Mouse (Mus musculus): ENCODE results near the gene Tigd2. TPM values are rescaled to one million over a fixed set of nuclear protein-coding genes. Genes with fewer than 3 reads are reported as not detected.
"Not testable (repeated sequence)": the region's sequence is repeated elsewhere in the genome, so short reads cannot be mapped to it uniquely, and the experiment has no call there.

Tigd2 gene
- polyA plus RNA-seq, 1 experiment from 2014 or later: 12.2 TPM

DNA sequence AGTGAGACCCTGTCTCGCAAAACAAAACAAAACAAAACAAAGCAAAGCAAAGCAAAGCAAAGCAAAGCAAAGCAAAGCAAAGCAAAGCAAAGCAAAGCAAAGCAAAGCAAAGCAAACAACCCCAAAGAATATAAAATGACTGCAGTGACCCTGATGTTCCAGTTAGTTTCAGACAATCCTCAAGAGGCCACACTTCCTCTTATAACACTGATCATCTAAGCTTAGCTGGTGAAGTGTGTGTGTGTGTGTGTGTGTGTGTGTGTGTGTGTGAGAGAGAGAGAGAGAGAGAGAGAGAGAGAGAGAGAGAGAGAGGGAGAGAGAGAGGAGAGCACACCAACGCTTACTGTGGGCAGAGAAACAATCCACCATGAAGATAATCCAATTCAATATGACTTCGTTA, 14.2 kb upstream of the Tigd2 start:
- H3K9me3 ChIP-seq; H3K4me2 ChIP-seq; H3K9ac ChIP-seq; H3K36me3 ChIP-seq; H3K27ac ChIP-seq (replicated peaks); ATAC-seq (ENCODE audit: extremely low read depth, insufficient number of reproducible peaks, low FRiP score, low TSS enrichment); H3K27me3 ChIP-seq (replicated peaks); H3K4me3 ChIP-seq: not testable (repeated sequence)
- peaks cover 13% of the 10 kb centered on the region for H3K4me1 ChIP-seq
- WGBS: 80% methylated on average over 3 of the region's 3 CpGs

DNA sequence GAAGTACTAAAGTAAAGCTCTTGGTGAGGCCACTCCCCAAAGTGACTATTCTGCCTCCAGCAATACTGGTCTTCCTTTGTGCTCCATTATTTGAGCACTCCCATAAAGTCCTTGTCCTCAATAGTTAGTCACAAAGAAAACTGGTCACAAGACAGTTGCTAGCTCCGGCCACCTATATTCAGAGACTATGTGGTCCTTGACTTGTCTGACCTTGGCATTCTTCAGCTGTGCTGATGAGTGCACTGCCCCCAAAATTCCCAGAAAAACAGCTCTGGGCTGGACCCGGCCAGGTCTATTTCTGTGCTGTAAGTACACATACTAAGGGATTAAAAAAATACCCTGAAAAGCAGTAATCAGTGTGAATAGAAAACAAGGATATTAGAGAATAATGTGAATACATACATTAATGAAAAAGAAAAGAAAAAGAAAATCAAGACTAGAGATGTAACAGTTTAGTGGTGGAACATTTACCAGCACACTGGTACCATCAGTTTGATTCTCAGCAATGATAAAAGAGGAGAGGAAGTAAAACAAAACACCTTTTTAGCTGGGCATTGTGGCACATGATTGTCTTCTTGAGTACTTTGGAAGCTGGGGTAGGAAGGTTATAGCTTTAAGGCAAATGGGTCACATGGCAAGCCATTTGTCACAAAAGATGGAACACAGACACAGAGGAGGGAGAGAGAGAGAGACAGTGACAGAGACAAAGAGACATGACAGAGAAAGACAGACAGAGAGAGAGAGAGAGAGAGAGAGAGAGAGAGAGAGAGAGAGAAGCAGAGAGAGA, 12.6 kb upstream of the Tigd2 start:
- Histone ChIP-seq H3K36me3 (no peaks in the 10 kb centered on the region), H3K27me3 (replicated peaks) (no peaks in the 10 kb centered on the region), H3K9me3 (no peaks in the 10 kb centered on the region), H3K4me1 (peaks cover 13% of the 10 kb centered on the region), H3K4me2 (no peak overlapping the region), H3K4me3 (no peak overlapping the region), H3K27ac (replicated peaks) (no peak overlapping the region), H3K9ac (no peak overlapping the region)
- WGBS: 27% methylated on average over 2 of the region's 2 CpGs
- no peak for ATAC-seq (ENCODE audit: extremely low read depth, insufficient number of reproducible peaks, low FRiP score, low TSS enrichment)

DNA sequence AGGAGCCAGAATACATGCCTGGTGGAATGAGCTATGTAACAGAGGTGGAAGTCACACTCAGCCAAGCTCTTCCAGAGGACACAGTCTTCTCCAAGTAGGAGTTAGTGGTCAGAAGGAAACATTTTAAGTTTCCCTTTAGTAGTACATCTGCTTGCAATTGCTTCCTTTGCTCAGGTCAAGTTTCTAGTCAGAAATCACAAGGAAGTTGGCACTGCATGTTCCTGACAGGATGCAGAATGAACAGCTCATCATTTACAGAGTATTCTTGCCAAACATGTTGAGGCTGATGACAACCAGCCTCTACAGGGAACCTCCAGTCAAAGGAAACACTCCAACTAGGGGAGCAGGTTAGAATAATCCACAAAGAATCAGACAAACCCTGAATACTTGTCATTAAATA, 11.9 kb upstream of the Tigd2 start:
- no peaks in the 10 kb centered on the region for H3K27me3 ChIP-seq (replicated peaks)
- H3K36me3 ChIP-seq: no peaks in the 10 kb centered on the region
- no peak overlapping the region for H3K9ac ChIP-seq
- no peak overlapping the region for H3K4me3 ChIP-seq
- no peak for ATAC-seq (ENCODE audit: extremely low read depth, insufficient number of reproducible peaks, low FRiP score, low TSS enrichment)
- peaks cover 13% of the 10 kb centered on the region for H3K4me1 ChIP-seq
- no peak overlapping the region for H3K27ac ChIP-seq (replicated peaks)
- H3K9me3 ChIP-seq: no peaks in the 10 kb centered on the region
- H3K4me2 ChIP-seq: no peak overlapping the region

DNA sequence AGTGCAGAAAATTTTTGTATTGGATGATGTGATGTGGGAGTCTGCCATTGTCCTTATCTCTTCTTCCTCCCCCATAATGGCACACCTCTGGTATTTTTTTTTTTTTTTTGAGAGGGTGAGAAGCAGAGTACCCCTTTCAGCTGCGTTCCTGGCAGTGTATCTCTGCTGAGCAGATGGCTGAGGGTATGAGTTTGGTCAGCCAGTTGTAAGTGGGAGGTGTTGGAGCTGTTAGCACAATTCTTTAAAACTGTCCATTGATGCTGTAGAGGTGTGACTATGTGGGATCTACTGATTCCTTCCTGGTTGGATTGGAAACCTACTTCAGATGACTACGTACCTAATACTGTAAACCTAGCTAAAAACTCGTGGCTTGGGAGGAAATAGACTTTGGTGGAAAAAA, 10.3 kb upstream of the Tigd2 start:
- Histone ChIP-seq H3K4me2 (no peak overlapping the region), H3K4me1 (peaks cover 13% of the 10 kb centered on the region), H3K9ac (no peak overlapping the region), H3K27ac (replicated peaks) (no peak overlapping the region), H3K4me3 (no peak overlapping the region), H3K36me3 (no peaks in the 10 kb centered on the region), H3K27me3 (replicated peaks) (no peaks in the 10 kb centered on the region), H3K9me3 (no peaks in the 10 kb centered on the region)
- ATAC-seq (ENCODE audit: extremely low read depth, insufficient number of reproducible peaks, low FRiP score, low TSS enrichment): no peak; the same call in 1 of the 2 replicates
- 70% methylated on average over 3 of the region's 3 CpGs for WGBS

DNA sequence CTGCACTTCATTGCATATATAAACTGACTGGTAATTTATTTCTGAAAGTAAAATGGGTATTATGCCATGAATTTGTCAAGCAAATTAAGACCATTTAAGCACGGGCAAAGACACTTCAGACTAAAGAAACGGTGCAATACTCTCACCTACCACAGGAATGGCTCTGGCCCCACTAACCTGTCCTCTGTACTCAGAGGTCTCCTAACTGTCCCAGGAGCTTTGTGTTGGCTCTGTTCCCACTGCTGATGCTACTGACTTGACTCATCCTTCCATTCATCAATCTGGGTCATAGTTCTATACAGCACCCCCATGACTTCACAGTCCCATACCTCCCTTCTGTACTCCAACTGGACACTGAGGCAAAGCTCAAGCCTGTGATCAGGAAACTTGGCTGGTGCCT, 9.6 kb upstream of the Tigd2 start:
- Histone ChIP-seq H3K4me2 (no peak overlapping the region), H3K4me3 (no peak overlapping the region), H3K9me3 (no peaks in the 10 kb centered on the region), H3K4me1 (peaks cover 13% of the 10 kb centered on the region), H3K9ac (no peak overlapping the region), H3K36me3 (no peaks in the 10 kb centered on the region), H3K27ac (replicated peaks) (no peak overlapping the region), H3K27me3 (replicated peaks) (no peaks in the 10 kb centered on the region)
- WGBS: 88% methylated on average over 2 of the region's 2 CpGs
- ATAC-seq (ENCODE audit: extremely low read depth, insufficient number of reproducible peaks, low FRiP score, low TSS enrichment): no peak

DNA sequence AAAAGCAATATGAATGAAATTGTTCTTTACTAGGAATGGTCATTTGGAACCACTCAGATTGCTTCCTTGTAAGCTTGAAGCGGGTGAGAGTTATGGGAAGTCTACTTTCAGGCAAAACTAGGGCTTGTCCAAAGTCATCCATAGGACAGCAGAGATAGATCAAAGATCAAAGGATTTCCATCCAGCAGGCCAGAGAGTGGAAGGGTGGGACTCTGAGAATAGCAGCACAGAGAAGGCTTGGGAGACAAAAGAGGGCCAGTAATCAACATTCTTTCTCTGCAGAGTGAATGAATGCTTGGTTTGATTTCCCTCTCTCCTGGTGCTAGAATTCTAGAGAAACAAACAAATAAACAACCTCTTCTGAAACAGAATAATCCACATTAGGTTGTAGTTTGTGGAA, 1.1 kb upstream of the Tigd2 start:
- Histone ChIP-seq H3K4me3 (no peak overlapping the region), H3K27me3 (replicated peaks) (no peaks in the 10 kb centered on the region), H3K9me3 (no peaks in the 10 kb centered on the region), H3K9ac (no peak overlapping the region), H3K27ac (replicated peaks) (no peak overlapping the region), H3K36me3 (peaks cover 14% of the 10 kb centered on the region; the same call in 1 of the 2 replicates), H3K4me2 (no peak overlapping the region), H3K4me1 (peaks cover 16% of the 10 kb centered on the region)
- ATAC-seq (ENCODE audit: extremely low read depth, insufficient number of reproducible peaks, low FRiP score, low TSS enrichment): no peak
- 88% methylated on average over 1 of the region's 1 CpGs for WGBS

DNA sequence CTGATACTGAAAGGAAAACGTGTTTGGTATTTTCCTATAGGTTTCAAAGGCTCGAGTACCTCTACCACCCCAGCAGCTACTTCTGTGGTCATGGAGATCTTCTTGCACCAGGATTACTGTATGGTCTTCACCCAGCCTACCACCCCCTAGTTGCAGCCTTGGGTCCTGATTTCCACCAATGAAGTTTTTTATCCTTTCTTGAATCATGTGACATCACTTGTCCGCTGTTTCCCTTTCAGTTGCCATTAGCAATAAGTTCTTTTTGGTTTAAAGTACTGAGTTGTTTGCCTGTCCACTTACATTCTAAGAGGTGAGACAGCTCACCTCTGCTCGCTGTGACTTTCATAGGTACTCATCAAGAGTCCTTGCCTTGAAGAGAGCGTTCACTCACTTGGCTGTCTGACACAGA, 633 bp downstream of the Tigd2 start:
- Histone ChIP-seq H3K9ac (peak overlapping the region; percentile 93), H3K27ac (replicated peaks) (peak overlapping the region; percentile 87), H3K4me3 (peak overlapping the region; percentile 86), H3K36me3 (peaks cover 15% of the 10 kb centered on the region; the same call in 1 of the 2 replicates), H3K4me1 (peaks cover 16% of the 10 kb centered on the region), H3K27me3 (replicated peaks) (no peaks in the 10 kb centered on the region), H3K4me2 (peak overlapping the region; percentile 74), H3K9me3 (no peaks in the 10 kb centered on the region)
- 0 out of 2 replicates have a peak, but pooled peaks have one; percentile 26 for ATAC-seq (ENCODE audit: extremely low read depth, insufficient number of reproducible peaks, low FRiP score, low TSS enrichment)
- 22% methylated on average over 5 of the region's 5 CpGs for WGBS

DNA sequence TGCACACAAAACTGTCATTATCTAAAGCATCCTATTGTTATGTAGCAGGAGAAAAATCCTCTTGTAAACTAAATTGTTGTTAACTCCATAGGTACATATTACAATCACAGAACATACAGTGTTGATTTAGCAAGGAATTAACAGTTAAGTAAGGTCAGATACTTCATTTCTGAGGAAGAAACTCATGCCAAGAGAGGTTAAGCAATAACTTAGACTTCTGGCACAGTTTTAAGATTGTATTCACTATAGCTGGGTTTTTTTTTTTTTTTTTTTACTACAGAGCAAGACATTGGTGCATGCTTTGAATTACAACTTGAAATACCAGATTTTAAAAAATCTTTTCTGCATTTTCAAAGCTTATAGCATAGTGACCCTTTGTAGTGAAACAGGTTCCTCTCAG, 24.5 kb downstream of the Tigd2 start:
- Histone ChIP-seq H3K4me1 (0 out of 2 replicates have a peak, but pooled peaks cover 7% of the 10 kb centered on the region), H3K4me2 (no peak overlapping the region), H3K9me3 (peaks cover 8% of the 10 kb centered on the region; the same call in 1 of the 2 replicates), H3K36me3 (no peaks in the 10 kb centered on the region), H3K9ac (no peak overlapping the region), H3K27me3 (replicated peaks) (no peaks in the 10 kb centered on the region), H3K27ac (replicated peaks) (no peak overlapping the region), H3K4me3 (no peak overlapping the region)
- ATAC-seq (ENCODE audit: extremely low read depth, insufficient number of reproducible peaks, low FRiP score, low TSS enrichment): no peak

DNA sequence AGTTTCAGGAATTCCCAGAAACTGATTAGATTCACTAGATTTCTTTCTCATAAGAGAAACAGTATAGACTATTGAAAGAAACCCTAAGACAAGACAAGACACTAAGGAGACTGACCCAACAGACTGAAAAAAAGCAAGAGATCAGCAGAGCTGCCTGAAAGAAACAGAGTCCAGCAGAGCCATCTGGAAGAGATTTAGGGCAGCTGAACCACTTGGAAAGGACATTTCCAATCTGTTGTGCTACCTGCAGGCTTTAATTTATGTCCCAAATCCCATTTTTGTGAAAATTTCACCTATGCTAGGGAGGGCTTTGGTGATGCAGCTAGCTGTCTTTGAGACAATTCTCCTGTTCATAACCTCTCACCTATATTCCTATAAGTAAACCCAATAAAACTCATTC, 25.0 kb downstream of the Tigd2 start:
- Histone ChIP-seq H3K27me3 (replicated peaks) (no peaks in the 10 kb centered on the region), H3K27ac (replicated peaks) (no peak overlapping the region), H3K9me3 (peaks cover 8% of the 10 kb centered on the region; the same call in 1 of the 2 replicates), H3K4me2 (no peak overlapping the region), H3K9ac (no peak overlapping the region), H3K4me3 (no peak overlapping the region), H3K4me1 (0 out of 2 replicates have a peak, but pooled peaks cover 7% of the 10 kb centered on the region), H3K36me3 (no peaks in the 10 kb centered on the region)
- no peak for ATAC-seq (ENCODE audit: extremely low read depth, insufficient number of reproducible peaks, low FRiP score, low TSS enrichment)

DNA sequence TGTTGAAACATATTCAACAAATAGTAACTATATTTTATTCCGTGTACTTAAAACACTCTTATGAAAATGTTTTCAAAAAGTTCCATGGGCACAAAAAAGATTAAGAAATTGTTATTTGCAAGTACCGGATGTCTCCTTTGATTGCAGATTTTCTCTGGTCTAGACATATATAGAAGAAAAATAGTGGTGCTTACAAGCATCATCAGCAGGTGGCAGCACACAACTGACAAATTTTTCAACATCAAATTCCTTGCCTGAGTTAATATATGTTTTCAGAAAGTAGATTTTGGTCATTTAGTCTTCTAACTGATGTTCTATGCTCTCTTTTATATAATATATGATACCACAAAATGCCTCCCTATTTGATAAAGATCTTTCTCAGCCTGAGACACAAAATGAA, 41.0 kb downstream of the Tigd2 start:
- Histone ChIP-seq H3K4me1 (no peaks in the 10 kb centered on the region), H3K9me3 (no peaks in the 10 kb centered on the region), H3K4me2 (no peak overlapping the region), H3K4me3 (no peak overlapping the region), H3K27me3 (replicated peaks) (no peaks in the 10 kb centered on the region), H3K9ac (no peak overlapping the region), H3K36me3 (no peaks in the 10 kb centered on the region), H3K27ac (replicated peaks) (no peak overlapping the region)
- ATAC-seq (ENCODE audit: extremely low read depth, insufficient number of reproducible peaks, low FRiP score, low TSS enrichment): no peak
- 19% methylated on average over 2 of the region's 2 CpGs for WGBS

DNA sequence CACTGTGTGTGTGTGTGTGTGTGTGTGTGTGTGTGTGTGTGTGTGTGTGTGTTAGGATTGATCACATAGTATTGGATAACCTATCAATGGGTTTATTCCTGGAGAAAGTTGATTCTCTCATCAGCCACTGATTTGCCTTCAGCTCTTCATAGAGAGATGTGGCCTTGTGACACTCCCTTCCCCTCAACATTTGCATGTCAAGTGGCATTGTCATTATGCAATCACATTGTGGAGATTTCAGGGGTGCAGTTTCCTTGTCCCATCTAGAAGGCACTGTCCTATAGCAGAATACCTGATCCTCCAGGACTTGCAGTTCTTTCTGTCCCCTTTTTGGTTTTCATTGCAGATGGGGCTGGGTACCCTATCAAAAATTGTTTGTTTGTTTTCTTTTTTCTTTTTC, 41.9 kb downstream of the Tigd2 start:
- no peak overlapping the region for H3K4me2 ChIP-seq
- H3K27me3 ChIP-seq (replicated peaks): no peaks in the 10 kb centered on the region
- no peaks in the 10 kb centered on the region for H3K9me3 ChIP-seq
- no peaks in the 10 kb centered on the region for H3K36me3 ChIP-seq
- no peak overlapping the region for H3K4me3 ChIP-seq
- ATAC-seq (ENCODE audit: extremely low read depth, insufficient number of reproducible peaks, low FRiP score, low TSS enrichment): no peak
- H3K9ac ChIP-seq: no peak overlapping the region
- no peak overlapping the region for H3K27ac ChIP-seq (replicated peaks)
- H3K4me1 ChIP-seq: no peaks in the 10 kb centered on the region

DNA sequence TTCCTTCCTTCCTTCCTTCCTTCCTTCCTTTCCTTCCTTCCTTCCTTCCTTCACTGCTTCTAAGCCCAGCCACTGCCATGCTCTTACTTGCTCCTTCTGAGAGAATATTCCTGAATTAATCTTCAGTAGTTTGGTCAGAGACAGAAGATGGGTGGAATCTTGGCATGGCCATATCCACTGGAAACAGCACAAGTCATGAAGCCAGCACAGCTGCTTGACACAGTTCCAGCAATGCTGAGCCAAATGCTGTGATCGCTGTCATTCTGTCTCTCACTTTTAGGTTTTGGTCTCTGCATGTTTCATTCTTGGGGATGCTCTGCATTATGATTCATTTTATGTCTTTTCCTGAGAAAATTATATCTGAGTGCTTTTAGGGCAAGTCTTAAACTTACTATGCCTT, 47.2 kb downstream of the Tigd2 start:
- no peak overlapping the region for H3K4me3 ChIP-seq
- H3K27ac ChIP-seq (replicated peaks): no peak overlapping the region
- H3K9ac ChIP-seq: no peak overlapping the region
- no peaks in the 10 kb centered on the region for H3K27me3 ChIP-seq (replicated peaks)
- 75% methylated on average over 1 of the region's 1 CpGs for WGBS
- H3K4me1 ChIP-seq: 0 out of 2 replicates have a peak, but pooled peaks cover 5% of the 10 kb centered on the region
- H3K9me3 ChIP-seq: no peaks in the 10 kb centered on the region
- no peak for ATAC-seq (ENCODE audit: extremely low read depth, insufficient number of reproducible peaks, low FRiP score, low TSS enrichment)
- no peaks in the 10 kb centered on the region for H3K36me3 ChIP-seq
- H3K4me2 ChIP-seq: no peak overlapping the region

Data from heart, embryonic 13.5 days (tissue).